Mouse (Mus musculus): ENCODE measurements around the gene H2-DMb2. TPM values are rescaled to one million over a fixed set of nuclear protein-coding genes. Genes with fewer than 3 reads are reported as not detected.

Gene H2-DMb2
- total RNA-seq, 4 experiments from 2014 or later = 0.51 to 3.5 (median 2.1) TPM

DNA sequence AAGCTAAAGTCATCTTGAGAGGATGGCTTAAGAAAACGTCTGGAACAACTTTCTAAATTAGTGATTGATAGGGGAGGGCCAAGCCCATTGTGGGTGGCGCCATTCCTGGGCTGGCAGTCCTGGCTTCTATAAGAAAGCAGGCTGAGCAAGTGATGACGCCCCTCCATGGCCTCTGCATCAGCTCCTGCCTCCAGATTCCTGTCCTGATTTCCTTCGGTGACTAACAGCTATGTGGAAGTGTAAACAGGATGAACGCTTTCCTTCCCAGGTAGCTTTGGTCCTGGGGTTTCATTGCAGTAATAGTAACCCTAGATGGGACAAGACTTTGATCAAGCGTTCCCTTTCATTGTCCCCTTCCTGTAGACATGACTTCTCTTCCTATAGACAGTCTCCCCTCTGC, 35.9 kb downstream of the H2-DMb2 start:
- no peak for DNase-seq (ENCODE audit: low spot score in 2 of 2)

DNA sequence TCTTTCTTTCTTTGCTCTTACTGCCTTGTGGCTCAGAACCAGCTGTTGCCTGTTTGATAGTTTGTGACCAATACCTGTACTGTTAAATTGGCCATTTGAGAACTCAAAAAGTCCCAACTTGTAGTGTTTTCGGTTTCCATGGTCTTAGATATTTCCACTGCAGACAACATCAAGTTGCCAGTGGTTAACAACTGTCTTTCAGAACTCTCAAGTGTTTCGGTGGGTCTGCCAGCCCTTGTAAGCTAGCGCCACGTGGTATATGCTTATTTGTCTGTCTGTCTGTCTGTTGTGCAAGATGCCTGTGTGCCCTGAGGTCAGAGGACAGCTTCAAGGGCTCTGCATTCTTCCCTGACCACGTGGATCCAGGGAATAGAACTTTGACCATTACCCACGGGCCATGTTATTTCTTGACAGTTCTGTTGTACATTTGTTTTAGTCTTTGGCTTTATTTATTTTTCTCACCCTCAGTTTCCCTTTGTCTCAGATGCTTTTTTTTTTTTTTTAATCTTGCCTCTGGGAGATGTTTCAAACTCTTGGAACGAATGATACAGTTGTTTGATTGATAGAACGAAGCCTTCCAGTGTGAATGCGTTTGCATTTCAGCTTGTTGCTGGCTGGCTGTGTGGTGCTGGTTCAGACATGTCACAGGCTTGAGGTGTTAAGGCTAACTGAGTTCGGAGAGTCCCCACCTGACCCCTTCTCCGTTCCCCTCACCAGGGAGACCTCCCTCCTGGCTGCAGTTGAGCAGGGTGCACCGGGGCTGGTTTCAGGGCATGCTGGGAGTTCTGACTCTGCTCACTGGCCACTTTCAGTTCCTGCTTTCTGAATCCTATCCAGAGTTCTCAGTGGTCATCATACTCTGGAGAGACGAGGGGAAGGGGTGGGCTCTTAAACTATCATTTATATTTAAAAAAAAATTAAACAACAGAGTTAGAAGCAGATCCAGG, 37.1 kb downstream of the H2-DMb2 start:
- DNase-seq (ENCODE audit: low spot score in 2 of 2) = no peak

DNA sequence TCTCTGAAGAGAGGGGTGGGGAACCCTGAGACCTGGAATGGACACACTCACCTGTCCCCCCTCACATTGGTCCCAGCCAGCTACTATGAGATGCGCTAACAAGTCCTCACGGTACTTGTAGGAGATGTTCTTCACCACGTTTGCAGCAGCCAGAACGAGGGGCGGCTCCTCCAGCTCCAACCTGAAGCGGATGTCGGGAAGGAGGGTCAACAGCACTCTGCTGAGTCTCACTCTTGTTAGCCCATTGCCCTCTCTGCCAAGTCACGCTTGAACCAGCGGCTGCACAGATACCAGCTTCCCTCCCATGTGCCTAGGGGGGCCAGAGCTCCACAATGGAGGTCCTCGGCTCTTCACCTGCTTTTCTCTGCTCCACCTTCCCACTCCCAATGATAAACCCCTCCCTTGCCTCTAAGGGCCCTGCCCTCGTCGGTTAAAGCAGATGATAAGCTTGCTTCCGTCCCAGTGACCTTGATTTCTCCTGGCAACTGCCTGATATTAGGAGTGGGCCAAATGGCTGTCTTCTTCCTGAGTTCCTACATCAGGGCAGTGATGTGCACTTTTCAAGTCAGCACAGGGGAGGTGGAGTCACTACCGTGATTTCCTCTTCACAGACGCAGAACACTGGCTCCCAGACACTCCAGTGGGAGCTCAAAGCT, 40.6 kb downstream of the H2-DMb2 start:
- no peak for DNase-seq (ENCODE audit: low spot score in 2 of 2)

DNA sequence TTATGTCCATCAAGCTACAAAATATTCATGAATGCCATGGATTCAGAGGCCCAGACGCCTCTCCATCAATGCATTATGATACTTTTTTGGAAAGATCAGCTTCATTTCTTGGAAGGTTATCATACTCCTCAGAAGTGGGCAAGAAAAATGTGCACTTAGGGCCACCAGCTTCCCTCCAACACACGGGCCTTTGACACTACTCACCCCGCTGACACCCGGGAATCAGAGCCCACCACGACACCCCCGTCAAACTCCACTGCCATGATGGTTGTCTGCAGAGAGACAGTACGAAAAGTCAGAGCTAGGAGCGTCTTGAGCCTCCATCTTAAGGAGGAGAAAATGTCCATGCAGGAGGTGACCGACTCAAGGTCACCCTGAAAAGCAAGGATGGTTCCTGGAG, 42.4 kb downstream of the H2-DMb2 start:
- no peak for DNase-seq (ENCODE audit: low spot score in 2 of 2)

DNA sequence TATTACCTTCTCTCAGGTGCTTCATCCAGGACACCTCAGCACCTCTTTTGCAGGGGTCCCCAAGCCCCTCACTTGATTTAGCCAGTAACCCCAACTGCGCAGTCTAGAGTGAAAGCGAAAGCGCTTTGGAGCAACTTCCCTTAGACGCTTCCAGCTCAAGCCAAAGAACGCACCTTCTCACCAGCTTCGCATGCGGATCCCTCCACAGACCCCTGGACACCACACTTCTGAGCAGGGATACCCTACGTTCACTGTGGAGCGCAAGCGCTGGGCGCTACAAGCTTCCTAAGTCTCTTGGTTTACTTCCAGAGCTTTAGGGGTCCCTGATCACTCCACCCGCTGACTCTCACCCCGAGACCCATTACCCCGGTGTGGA, 43.8 kb downstream of the H2-DMb2 start:
- DNase-seq (ENCODE audit: low spot score in 2 of 2) = no peak

DNA sequence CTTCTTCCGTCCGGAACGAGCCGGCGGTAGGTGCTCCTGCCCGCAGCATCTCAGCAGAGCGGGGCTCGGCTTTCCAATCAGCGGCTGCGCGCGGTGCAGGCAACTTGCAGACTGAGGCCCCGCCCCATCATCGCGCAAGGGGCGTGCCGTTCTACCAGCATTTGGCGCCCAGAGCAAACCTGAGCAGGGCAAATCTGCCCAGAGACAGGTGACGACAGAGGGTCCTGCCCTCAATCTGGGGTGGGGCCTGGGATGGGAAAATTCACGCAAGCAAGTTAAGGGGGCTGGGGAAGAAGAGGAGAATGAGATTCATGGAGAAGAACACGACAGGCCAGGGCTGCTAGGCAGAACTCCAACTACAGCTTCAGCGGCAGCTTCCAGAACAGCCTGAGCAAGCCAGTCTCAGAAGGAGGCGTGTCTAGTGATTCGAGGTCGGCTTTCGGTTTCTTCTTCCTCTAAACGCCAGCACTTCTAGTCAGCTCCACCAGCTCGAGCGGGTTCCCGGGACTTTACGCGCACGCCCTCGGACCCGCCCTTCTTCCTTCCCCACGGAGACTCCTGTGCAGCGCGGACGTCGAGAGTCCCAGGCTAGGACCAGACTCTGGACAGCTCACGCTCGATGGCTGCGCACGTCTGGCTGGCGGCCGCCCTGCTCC, 44.3 kb downstream of the H2-DMb2 start, which contains the start of the genes Tap1 and Psmb9:
Gene Tap1, plus strand, starts transcription at position 293 of the 656 bp plus-strand sequence.
Gene Psmb9, minus strand, starts transcription at position 504 of the 656 bp plus-strand sequence.
- DNase-seq (ENCODE audit: low spot score in 2 of 2) = peak; percentile 90 to 96

DNA sequence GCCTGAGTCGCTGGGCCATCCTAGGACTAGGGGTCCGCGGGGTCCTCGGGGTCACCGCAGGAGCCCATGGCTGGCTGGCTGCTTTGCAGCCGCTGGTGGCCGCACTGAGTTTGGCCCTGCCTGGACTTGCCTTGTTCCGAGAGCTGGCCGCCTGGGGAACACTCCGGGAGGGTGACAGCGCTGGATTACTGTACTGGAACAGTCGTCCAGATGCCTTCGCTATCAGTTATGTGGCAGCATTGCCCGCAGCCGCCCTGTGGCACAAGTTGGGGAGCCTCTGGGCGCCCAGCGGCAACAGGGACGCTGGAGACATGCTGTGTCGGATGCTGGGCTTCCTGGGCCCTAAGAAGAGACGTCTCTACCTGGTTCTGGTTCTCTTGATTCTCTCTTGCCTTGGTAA, 44.9 kb downstream of the H2-DMb2 start:
- no peak for DNase-seq (ENCODE audit: low spot score in 2 of 2)

DNA sequence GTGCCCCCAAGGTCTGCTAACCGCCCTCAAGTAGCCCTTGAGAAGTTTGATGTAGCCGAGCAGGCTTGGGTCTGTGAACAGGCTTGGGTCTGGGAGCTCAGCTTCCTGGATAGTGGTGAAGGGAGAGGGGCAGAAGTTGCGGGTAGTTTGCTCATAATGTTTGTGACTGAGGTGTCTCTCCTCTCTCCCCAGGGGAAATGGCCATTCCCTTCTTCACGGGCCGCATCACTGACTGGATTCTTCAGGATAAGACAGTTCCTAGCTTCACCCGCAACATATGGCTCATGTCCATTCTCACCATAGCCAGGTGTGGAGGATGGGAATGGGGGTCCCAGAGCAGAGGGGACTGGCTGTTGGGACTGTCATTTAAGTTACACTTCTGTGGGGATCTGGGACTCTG, 45.9 kb downstream of the H2-DMb2 start:
- no peak for DNase-seq (ENCODE audit: low spot score in 2 of 2)

DNA sequence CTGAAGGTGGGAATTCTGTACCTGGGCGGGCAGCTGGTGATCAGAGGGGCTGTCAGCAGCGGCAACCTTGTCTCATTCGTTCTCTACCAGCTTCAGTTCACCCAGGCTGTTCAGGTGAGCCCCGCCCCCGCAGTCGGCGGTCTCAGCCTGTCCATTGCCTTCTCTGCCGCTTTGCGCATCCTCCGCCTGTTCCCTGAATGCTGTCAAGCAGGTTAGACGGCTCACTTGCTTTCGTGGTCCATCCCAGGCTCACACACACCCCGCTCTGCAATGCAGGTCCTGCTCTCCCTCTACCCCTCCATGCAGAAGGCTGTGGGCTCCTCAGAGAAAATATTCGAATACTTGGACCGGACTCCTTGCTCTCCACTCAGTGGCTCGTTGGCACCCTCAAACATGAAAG, 49.7 kb downstream of the H2-DMb2 start:
- no peak for DNase-seq (ENCODE audit: low spot score in 2 of 2)

DNA sequence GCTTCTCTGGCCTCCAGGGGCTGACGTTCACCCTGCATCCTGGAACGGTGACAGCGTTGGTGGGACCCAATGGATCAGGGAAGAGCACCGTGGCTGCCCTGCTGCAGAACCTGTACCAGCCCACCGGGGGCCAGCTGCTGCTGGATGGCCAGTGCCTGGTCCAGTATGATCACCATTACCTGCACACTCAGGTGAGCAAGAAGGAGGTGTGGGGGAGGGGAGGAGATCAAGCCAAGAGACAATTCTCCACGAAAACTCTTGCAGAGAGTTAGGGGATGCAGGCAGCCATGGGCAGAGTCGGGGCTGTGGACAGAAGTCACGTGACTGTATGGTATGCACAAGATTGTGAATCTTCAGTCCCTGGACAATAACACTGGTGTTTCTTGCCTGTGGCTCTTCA, 50.4 kb downstream of the H2-DMb2 start:
- no peak for DNase-seq (ENCODE audit: low spot score in 2 of 2)

DNA sequence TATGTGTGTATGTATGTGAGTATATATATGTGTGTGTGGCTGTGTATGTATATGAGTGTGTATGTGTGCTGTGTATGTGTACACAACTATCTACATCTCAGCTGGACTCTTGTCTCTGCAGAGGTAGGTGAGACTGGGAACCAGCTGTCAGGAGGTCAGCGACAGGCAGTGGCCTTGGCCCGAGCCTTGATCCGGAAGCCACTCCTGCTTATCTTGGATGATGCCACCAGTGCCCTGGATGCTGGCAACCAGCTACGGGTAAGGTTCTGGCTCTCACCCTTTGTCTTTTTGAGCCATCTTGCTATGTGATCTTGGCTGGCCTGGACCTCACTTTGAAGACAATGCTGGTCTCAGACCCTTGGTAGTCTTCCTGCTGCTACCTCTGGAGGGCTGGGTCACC, 51.6 kb downstream of the H2-DMb2 start:
- no peak for DNase-seq (ENCODE audit: low spot score in 2 of 2)

DNA sequence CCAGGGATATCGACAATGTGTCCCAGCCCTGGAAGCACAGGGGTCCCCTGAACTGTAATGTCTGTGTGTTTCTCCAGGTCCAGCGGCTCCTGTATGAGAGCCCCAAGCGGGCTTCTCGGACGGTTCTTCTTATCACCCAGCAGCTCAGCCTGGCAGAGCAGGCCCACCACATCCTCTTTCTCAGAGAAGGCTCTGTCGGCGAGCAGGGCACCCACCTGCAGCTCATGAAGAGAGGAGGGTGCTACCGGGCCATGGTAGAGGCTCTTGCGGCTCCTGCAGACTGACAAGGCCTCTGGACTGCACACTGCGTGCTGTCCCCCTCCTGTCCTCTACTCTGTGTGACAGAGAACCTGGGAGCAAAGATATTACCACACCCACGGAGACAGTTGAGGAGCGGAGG, 53.4 kb downstream of the H2-DMb2 start:
- no peak for DNase-seq (ENCODE audit: low spot score in 2 of 2)

DNA sequence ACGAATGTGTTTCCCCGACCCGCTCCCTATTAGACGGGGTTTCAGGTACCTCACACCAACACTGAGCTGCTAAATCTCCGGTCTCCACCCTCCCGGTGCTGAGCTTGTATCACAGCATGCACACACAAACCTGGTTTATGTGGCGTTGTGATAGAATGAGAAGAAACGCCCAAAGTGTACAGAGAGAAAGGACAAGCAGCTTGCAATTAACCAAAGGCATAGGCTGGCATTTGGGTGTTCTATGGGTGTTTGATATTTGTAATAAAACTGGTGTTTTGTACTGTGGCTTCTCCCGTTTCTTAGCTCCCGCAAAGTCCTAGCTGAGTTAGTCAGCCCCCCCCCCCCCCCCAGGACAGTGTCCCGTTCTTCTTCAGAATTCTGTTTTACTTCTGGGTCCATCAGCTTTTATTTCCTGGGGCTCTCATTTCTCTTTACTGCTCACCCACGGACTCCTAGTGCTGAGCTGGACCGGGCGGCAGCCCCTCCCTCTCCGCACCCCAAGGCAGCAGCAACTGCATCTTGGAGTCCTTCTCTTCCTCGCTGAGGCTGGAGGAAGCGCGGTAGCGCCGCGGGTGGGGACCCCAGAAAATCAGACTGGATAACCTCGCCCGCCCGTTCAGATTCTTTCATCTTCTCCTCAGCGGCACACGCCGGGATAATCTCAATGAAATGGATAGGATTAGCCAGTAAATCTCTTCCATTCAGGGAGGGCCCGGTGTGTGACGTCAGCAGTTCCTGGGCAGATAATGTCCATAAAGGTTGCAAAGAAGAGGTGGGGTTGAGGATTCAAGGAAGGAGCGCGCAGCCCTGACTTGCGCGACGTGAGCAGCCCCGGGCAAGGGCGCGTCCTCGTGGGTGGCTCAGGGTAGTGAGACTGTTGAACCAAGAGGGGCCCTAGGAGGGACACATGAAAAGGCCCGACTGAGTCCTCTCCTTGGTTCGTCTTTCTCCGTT, 54.1 kb downstream of the H2-DMb2 start, which contains the start of gene Psmb8:
Gene Psmb8, plus strand, starts transcription at position 781 of the 954 bp plus-strand sequence.
- peak; percentile 82 to 83 for DNase-seq (ENCODE audit: low spot score in 2 of 2)

DNA sequence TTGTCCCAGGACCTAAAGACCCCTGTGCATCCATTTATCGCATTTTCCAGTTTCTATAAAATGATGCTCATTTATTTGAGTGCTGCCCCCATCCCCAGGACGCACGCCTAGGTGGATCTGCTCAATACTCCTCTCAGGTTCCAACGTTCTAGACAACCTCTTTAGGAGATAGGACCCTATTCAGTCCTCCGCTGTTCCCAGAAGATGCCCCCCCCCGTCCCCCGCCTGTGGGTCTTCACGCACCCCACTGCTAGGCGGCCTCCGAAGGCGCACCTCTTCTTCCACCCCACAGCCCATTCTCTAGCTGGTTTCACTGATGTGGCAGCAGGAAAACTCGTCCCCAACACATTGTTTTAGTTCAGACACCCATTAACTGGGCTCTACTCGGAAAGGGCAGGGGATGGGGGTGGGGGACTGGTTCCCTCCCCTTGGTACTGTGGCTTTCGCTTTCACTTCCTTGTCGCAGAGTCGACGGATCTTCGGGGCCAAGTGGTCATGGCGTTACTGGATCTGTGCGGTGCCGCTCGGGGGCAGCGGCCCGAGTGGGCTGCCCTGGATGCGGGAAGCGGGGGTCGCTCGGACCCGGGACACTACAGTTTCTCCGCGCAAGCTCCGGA, 54.9 kb downstream of the H2-DMb2 start:
- no peak for DNase-seq (ENCODE audit: low spot score in 2 of 2)

DNA sequence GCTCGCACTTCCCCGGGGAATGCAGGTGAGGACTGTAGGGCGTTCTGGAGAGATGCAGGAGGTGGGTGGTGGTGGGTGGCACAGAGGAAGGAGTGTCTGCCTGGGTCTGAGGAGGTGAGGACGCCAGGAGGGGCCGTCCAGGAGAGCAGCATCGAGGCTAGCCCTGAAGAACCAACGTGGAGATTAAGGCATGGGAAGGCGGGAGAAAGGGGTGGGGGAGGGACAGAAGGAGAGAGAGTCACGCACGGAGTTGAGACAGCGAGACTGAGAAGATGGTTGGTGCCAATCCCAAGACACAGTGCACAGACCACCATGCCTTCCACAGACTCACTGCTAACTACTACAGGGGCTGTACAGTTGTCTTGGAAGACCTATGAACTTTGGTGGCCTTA, 55.4 kb downstream of the H2-DMb2 start:
- DNase-seq (ENCODE audit: low spot score in 2 of 2) = no peak

DNA sequence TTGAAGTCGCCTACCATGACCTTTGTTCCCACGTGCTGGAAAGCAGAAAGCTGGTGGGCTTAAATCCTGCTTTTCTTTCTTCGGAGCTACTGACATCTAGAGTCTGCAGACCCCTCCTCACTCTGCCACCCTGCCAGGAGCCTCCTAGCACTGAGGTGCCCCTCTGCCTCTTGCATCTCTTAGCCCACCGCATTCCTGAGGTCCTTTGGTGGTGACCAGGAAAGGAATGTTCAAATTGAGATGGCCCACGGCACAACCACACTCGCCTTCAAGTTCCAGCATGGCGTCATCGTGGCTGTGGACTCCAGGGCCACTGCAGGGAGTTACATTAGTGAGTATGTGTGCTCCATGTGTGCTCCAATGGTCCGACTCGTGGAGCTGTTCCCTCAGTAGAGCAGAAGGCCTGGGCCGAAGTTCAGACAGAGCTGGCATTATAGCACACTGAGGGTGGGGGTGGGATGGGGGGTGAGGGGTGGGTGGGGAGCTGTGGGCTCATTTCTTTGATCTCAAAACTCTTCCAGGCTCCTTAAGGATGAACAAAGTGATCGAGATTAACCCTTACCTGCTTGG, 56.0 kb downstream of the H2-DMb2 start:
- no peak for DNase-seq (ENCODE audit: low spot score in 2 of 2)

DNA sequence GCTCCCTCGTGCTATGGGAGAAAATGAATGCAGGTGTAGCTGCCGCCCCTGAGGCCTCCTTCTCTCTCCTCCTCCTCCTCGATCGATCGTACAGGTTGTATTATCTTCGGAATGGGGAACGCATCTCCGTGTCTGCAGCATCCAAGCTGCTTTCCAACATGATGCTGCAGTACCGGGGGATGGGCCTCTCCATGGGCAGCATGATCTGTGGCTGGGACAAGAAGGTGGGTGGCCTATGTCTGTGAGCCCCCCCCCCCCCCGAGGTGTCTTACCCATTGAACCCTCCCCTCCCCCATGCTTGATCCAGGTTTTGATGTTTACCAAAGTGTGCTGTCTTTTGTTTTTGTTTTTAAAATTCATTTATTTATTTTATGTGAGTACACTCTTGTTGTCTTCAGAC, 56.9 kb downstream of the H2-DMb2 start:
- no peak for DNase-seq (ENCODE audit: low spot score in 2 of 2)

DNA sequence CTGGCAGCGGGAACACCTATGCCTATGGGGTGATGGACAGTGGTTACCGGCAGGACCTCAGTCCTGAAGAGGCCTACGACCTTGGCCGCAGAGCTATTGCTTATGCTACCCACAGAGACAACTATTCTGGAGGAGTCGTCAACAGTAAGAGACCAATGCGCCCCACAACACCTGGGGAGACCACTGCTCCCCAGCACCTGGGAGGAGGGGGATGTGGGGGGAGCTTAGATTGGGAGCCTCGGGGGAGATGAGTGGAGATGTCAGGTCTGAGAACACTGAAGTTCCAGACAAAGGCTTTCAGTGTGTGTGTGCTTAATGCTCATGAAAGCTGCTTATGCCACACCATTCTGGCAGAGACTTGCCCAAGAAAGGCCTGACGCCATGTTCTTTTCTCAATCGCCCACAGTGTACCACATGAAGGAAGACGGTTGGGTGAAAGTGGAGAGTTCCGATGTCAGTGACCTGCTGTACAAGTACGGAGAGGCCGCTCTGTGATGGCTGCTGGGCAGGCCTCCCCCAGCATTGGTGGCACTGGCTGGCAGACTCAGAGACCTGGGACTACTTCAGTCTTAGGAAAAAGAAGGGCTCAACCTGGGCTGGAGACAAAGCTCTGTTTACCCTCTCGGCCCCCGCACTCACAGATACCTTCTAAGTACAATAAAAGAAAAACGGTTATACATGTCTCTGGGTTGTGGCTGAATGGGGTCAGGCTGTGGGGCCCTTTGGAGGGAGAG, 57.8 kb downstream of the H2-DMb2 start:
- DNase-seq (ENCODE audit: low spot score in 2 of 2) = no peak

Data from layer of hippocampus, adult 8-10 months (tissue).